Mouse (Mus musculus): Measurements from ENCODE around the gene Ccdc9b.
A peak's percentile ranks its signal among the peaks of the same experiment; 100 is the strongest.

Gene Ccdc9b

DNA sequence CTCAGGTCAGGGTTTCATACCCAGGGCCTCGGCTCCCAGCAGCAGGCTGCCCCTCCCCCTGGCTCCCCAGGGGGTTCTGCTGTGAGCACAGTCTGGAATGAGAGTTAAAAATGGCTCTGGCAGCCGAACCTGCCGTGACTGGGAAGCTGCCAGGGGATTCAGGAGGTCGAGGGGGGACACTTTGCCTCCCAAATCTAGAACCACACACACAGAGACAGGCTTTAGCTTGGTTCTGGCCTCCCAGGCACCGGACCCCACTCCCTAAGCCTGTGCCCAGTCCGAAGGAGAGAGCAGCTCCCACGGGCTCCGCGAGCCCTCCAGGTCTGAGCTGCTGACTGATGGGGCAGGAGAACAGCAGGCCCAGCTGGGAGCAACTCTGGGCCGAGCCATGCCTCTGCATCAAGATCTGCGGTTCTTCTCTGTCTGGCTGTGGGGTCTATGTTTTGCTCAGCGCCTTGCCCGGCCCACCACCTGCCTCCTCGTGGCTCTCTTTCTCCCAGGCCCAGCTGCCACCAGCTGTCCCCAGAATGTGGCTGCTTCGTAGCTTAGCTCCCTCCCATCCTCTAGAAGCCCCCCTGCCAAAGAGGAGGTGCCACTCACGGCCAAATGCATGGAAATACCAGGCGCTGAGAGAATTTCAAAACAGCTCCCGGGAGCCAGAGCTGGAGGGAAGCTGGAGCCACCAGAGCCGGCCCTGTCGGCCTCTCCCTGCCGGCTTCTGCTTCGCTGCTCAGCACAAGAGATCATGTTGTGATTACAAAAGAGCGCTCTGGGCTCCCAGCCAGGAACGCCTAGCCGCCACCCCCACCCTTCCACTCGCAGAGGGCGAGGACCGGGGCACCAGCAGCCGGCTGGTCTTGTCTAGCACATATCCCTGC, at the start of gene Ccdc9b:
TSS of gene Ccdc9b (minus strand) at position 756 of the 878 bp plus-strand sequence.
- DNase-seq: peak; percentile 51 to 54

DNA sequence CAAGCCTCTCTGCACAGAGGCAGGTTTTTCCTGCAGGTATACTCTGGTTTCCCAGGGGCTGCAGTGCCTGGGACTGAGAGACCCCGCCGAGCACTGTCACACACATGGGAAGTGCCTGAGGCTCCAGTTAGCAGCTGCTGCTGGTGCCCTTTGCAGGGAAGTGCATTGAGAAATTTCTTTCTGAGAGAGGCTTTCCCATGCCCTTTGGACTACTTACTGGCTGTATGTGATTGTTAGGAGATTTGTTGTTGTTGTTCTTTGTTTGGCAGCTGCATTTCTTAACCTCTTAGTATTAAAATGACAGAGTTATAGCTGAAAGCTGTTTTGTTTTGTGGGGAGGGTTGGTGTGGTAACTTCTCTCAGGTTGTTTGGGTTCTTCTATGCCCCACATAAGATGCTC, 48.4 kb upstream of the Ccdc9b start:
- DNase-seq: no peak

GRCm38 (mm10) chr2:118806860-118807259, 44.4 kb upstream of the Ccdc9b start:
- no peak for DNase-seq

DNA sequence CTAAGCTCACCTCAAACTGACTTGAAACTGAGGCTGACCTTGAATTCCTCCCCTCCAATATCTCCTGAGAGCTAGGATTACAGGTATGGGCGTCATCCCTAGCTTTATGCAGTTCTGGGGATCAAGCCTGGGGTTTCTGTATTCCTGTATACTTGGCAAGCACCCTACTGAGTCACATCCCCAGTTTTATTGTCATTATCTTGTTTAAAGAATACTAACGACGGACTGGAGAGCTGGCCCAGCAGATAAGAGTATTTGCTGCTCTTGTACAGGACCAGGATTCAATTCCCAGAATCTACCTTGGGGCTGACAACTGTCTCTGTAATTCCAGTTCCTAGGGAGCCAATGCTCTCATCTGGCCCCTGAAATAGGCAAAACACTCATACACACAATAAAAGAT, 43.3 kb upstream of the Ccdc9b start:
- no peak for DNase-seq

- no peak for DNase-seq
Measured at GRCm38 (mm10) chr2:118805137-118805536, 42.7 kb upstream of the Ccdc9b start.

DNA sequence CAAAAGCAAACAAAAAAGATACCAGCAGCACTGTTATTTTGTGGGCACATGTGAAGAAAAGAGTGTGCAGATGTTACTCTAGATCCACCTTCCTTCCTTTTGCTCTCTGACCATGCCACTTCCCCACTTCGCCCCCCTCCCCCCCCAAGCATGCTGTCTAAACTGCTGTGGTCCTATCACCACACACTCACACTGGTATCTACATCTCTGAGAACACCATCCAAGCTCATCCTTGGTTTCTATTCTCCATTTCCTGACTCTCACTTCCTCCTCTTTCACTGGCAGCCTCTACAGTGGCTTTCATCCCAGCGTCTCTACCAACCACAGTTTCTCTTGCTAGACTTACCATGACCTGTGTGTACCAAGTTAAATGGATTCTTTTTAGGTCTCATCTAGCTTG, 42.0 kb upstream of the Ccdc9b start:
- no peak for DNase-seq

DNA sequence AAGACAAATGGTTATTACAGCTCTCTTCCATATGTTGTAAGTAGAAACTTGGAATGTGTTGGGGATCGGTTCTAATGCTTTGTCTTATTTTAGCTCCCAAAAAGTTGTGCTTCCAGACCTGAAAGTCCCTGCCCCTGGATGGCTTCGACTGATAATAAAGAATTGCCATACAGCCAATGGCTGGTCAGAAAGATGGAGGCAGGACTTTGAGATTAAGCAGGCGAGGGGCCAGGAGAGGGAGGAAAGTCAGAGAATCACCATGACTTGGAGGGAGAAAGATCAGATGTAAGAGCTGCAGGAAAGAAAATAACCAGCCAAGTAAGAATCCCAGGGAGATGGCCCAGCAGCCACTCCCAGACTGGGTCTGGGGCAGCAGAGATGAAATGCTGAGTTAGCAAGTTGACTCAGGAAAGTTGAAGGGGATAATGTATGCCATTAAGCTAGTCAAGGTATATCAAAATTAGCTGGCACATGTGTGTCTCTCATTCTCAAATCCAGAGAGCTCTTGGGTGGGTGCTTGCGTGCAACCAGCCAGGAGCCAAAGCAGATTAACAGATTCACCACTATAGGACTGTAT, 40.2 kb upstream of the Ccdc9b start:
- DNase-seq: no peak

DNA sequence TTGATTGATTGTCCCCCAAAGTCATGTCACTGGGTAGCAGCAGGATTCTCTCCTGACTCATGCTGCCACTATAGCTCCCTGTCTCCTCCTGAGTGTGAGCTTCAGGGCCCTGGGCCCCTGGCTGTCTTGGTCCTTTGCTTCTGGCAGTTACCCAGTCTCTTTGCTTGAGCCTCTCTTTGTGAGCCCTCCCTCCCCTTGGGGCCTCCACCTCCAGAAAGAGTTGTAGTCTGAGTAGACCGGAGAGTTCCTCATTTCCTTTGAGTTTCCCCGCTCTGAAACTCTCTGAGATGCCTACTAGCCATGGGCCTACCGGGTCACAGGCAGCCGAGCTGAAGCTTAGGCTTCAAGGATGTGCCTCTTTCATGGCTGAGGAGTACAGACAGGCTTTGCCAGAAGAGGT, 31.2 kb upstream of the Ccdc9b start:
- no peak for DNase-seq

- no peak for DNase-seq
Measured at GRCm38 (mm10) chr2:118792259-118792613, 29.8 kb upstream of the Ccdc9b start.

GRCm38 (mm10) chr2:118791591-118792258, 29.3 kb upstream of the Ccdc9b start:
- DNase-seq: no peak

- peak in 1 of 2 experiments; percentile 35 for DNase-seq
Measured at GRCm38 (mm10) chr2:118790551-118791525, 28.4 kb upstream of the Ccdc9b start.

DNA sequence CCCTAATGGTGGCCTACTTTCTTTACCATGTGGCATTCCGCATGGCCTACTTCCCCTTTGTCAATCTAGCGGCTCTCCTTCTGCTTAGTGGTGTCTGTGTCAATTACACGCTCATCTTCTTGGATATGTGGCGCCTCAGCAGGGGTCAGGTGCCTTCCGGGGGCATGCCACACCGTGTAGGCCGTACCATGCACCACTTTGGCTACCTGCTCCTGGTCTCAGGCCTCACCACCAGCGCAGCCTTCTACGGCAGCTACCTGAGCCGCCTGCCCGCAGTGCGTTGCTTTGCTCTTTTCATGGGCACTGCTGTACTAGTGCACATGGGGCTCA, 27.7 kb upstream of the Ccdc9b start:
- DNase-seq: no peak

DNA sequence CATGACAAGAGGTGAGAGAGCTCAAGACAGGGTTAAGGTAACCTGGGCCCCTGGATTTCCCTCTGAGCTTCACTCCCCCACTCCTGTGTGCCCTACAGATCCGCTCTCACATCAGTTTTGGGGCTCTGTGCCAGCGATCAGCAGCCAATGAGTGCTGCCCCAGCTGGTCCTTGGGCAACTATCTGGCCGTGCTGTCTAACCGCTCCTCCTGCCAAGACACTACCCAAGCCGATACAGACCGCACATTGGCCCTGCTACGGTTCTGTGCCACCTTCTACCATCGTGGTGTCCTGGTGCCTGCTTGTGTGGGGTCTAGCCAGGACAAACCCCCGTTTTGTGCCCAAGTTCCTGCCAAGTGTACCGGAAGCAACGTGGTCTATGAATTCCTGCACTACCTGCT, 27.0 kb upstream of the Ccdc9b start:
- no peak for DNase-seq

DNA sequence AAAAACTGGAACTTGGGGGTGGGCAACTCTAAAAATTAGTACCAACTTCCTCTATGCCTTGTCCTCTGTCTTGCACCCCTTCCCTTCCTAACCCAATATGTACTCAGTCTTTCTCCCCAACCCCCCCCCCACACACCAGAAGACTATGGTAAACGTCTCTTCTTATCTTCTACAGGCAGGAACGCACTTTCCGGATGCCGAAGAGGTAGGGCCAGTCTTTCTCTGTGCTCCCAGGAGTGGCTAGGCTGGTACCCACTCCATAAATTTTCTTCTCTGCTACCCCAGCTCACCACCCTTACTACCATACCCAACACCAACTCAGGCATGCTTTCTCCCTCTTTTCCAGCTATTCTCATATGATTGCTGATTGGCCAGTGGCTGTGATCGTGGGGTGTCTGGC, 24.1 kb upstream of the Ccdc9b start:
- DNase-seq: no peak

DNA sequence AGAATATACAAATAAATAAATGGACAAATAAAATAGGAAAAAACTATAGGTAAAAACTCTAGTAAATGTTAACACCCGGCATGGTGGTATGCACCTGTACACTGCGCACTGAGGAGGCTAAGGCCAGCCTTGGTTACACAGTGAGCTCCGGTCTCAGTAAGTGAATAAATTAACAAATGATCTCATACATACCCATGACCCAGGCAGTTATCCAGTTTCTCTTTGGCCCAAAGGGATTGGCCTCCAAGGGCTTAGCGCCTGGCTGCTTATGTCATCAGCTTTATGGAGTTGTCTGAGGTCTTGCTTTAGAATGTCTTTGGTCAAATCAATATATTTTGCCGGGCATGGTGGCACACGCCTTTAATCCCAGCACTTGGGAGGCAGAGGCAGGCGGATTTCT, 21.2 kb upstream of the Ccdc9b start:
- no peak for DNase-seq

- DNase-seq: no peak
Measured at GRCm38 (mm10) chr2:118783093-118783492, 20.6 kb upstream of the Ccdc9b start.

GRCm38 (mm10) chr2:118782303-118782702, 19.8 kb upstream of the Ccdc9b start:
- DNase-seq: no peak

- no peak for DNase-seq
Measured at GRCm38 (mm10) chr2:118781115-118781514, 18.7 kb upstream of the Ccdc9b start.

- peak; percentile 69 to 82 for DNase-seq
Measured at GRCm38 (mm10) chr2:118779504-118780480, 17.3 kb upstream of the Ccdc9b start, which contains the start of gene Disp2. TSS of gene Disp2 (plus strand) at chr2:118779719.

DNA sequence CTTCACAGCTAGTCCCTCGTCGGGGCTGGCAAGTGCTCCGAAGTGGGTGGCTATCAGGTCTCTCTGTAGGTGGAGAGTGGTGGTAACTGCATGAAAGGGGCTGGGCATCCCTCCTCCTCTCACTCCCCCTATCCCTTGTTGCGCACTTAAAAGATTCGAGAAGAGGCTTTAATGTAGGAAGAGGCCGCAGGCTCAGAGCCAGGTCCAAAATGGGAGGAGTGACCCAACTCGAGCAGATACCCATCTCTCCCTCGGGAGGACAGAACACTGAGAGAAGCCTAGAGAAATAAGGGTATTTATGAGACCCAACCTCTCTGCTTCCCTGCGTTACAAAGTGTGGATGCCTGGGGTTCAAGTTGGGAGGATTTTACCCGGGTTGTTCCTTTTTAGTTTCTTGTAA, 16.6 kb upstream of the Ccdc9b start:
- no peak for DNase-seq

DNA sequence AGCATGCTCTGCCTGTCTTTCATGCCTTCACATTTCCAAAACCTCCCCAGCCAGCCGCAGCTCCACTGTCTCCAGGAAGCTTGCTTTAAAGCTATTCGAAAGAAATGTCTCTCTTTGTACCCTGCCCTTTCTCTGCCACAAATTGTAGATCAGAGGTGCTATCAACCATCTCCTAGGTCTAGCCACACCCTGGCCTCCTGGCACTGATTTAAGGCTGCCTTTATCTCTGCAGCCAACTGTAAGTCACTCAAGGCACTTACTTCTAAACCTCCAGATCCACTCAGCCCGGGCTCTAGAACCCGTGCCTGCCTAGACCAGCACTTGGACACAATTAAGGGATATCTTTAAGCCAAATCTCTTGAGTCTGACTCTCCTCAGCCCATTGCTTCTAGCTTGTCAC, 16.0 kb upstream of the Ccdc9b start:
- DNase-seq: no peak

- DNase-seq: no peak
Measured at GRCm38 (mm10) chr2:118776295-118776694, 13.8 kb upstream of the Ccdc9b start.

Data from spleen, adult 18-20 months (tissue).